Mouse (Mus musculus): ENCODE measurements around the gene H3f3a.
A peak's percentile ranks its signal among the peaks of the same experiment; 100 is the strongest.
"Not testable (repeated sequence)": the region's sequence is repeated elsewhere in the genome, so short reads cannot be mapped to it uniquely, and the experiment has no call there.

The H3f3a gene

DNA sequence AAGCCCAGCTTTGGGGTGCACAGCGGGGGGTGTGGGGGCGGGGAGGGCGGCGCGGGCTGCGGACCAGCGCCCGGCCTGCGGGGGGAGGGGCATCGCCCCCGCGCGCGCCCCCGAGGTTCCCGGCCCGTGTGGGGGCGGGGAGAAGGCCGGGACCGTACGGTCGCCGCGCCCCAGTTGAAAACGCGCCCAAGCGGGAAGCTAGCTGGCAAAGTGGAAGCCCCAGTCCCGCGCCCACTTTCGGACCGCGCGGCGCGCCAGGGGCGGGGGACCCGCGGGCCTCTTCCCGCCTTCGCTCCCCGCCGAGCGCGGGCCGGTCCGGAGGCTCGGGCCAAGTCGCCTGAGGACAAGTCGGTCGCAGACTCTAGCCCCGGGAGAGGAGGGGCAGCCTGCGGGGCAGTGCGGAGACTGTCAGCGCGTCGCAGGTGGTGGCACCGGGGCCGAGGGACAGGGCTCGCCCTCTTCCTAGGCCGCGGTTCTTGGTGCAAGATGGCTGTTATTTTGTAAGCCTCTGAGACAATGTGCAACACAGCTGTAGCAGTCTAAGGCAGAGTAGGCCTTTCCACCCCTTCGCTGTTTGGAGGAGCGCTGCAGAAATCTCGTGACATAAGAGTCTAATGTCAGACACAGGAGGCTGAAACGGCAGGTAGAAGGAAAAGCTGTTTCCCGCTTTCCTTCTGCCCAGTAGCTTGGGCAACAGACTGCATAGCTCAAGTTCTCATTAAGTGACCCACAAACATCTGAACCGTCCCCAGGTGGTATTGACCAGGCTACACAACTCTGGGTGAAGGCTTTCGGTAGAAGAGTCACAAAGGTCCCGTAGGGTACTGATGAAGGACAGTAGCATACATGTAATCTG, at the start of gene H3f3a:
TSS of gene H3f3a (minus strand) at position 59 of the 856 bp plus-strand sequence.
- peak; percentile 89 for DNase-seq (ENCODE audit: low read depth)

DNA sequence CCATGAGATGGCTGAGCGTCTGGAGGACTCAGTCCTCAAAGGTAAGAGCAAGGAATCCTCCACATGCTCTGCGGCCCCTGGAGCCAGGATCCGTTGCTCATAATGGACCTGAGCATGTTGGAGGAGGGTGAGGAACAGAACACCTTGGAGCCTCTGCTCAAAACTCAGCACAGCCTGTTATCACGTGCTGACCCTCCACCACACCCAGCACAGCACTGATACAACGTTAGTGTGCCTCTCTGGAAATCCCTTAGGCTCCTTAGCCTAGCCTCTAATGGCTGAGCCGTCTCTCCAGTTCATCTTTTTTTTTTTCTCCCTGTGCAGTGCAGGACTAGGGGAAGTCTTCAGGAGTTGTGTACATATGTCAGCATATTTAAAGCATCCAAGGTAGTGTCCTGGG, 46.3 kb upstream of the H3f3a start:
- DNase-seq (ENCODE audit: low read depth), result no peak

DNA sequence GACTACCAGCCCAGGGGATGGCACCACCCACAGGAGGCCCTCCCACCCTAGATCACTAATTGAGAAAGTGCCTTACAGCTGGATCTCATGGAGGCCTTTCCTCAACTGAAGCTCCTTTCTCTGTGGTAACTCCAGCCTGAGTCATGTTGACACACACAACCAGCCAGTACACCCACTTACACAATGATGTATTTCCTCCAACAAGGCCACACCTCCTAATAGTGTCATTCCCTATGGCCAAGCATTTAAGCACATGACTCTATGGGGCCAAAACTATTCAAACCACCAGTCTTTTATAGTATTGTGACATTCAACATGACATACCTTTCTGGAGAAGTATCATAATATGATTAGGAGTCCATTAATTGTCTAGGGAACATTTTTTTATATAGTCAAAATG, 45.0 kb upstream of the H3f3a start:
- DNase-seq (ENCODE audit: low read depth), result peak; percentile 14

DNA sequence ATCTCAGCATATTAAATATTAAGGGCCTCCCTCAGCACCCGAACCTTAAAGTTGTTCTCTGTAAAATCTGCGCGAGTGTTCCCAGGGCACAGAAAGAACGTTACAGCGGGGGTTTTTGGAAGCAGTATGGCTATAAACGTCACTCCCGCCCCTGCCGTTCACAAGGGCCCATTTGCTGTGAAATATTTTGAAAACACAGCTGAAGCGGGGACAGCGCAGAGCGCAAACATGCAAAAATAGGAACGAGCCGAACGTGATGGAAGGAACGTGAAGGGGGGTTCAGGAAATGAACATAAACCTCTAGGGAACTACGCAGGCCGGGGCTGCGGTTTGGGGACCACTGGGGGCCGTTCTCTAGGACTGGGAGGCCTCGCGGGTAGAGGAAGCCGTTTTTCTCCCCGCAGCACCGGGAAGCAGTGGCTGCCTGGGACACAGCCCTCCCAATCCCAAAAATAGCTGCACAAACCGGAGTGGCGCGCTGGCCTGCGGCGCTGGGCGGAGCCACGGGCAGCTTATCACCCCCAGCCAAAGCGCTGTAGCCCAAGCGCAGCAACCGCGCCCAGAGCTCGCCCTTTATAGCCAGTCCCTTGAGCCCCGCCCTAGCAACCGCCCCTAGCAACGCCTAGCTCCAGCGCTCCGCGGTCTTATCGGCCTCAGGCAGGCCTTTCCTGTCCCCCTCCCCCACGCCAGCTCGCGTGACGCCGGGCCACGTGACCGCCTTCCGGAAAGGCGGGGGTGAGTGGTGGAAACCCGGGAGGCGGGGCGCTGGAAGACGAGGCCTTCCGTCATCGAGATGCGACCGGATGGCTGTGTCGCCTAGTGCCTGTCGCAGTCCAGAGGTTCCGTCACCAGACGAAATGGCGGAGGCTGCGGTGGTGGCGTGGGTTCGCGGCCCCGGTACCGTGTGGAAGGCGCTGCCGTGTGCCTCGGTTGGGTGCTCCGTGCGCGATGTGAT, 36.9 kb upstream of the H3f3a start, which contains the start of gene Sde2:
TSS of gene Sde2 (plus strand) at position 812 of the 955 bp plus-strand sequence.
- DNase-seq (ENCODE audit: low read depth), result peak; percentile 100

GRCm38 (mm10) chr1:180849701-180850301, 36.1 kb upstream of the H3f3a start:
- DNase-seq (ENCODE audit: low read depth), result peak; percentile 64

DNA sequence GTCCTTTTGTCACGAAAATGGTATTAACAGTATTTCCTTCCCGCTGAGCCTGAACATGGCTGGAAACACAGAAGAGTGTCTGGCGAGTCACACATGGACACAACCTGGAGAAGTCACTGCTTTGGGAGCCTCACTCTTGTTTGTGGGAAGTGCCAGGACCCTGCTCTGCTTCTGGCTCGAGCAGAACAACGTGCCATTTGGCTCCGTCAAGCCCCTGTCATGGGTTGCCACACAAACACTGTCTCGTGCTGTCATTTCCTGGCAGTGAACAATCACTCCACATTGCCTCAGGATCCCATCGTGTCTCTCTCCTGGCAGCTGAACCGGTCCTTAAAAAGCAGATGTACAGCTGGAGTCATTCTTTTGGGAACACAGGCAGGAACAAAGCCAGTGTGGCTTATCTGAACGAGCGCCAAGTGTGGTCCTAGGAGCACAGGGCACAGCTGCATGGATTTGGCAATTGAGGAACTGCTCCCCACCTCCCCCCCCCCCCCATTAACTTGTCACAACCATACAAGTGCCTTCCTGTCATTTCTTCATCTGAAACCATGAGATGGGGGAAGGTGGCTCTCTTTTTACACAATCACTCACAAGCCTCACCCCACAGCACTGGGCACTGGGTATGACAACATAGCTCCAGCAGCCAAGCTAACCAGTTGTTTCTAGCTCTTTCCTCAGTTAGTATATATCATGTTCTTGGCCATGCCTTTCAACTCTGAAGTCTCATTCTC, 34.9 kb upstream of the H3f3a start:
- peak; percentile 64 for DNase-seq (ENCODE audit: low read depth)

- peak; percentile 90 for DNase-seq (ENCODE audit: low read depth)
Measured at GRCm38 (mm10) chr1:180848114-180848510, 34.4 kb upstream of the H3f3a start.

GRCm38 (mm10) chr1:180841561-180842300, 28.0 kb upstream of the H3f3a start:
- no peak for DNase-seq (ENCODE audit: low read depth)

GRCm38 (mm10) chr1:180839201-180839910, 25.6 kb upstream of the H3f3a start:
- peak; percentile 76 for DNase-seq (ENCODE audit: low read depth)

- DNase-seq (ENCODE audit: low read depth), result peak; percentile 86
Measured at GRCm38 (mm10) chr1:180838014-180838413, 24.3 kb upstream of the H3f3a start.

GRCm38 (mm10) chr1:180837186-180837585, 23.4 kb upstream of the H3f3a start:
- DNase-seq (ENCODE audit: low read depth), result no peak

DNA sequence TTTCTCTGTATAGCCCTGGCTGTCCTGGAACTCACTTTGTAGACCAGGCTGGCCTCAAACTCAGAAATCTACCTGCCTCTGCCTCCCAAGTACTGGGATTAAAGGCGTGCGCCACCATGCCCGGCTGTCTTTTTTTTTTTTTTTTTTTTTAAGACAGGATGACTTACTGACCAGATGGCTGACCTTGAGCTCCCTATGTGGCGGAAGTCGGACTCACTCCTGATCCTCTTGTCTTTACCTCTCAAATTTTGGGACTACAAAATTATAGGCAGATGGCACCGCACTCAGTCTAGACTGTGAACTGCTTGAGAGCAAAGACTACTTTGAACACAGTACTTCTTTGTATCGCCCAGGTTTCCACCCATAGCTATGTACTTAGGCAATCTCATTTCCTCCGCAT, 22.7 kb upstream of the H3f3a start:
- DNase-seq (ENCODE audit: low read depth), result not testable (repeated sequence)

- no peak for DNase-seq (ENCODE audit: low read depth)
Measured at GRCm38 (mm10) chr1:180835273-180836015, 21.7 kb upstream of the H3f3a start.

- peak; percentile 73 for DNase-seq (ENCODE audit: low read depth)
Measured at GRCm38 (mm10) chr1:180830588-180831346, 17.0 kb upstream of the H3f3a start.

DNA sequence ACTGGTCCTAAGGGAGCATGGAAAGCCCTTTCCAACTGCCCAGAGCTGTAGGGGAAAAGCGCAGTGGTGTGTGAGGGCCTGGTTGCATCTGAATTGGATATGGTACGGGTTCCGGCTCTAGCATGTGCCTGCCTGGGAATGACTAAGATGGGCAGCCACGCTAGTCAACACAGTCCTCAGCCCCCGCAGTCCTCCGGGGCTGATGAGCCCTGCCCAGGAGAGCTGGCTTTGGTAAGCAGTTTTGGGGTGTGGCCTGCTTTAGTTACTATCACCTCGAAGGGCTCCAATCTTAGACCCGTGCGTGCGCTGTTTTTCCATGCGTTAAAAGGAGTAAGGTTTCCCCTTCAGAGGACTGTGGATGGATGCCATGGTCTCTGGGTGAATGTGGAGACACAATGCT, 16.4 kb upstream of the H3f3a start:
- DNase-seq (ENCODE audit: low read depth), result no peak

- DNase-seq (ENCODE audit: low read depth), result no peak
Measured at GRCm38 (mm10) chr1:180829775-180830174, 16.0 kb upstream of the H3f3a start.

DNA sequence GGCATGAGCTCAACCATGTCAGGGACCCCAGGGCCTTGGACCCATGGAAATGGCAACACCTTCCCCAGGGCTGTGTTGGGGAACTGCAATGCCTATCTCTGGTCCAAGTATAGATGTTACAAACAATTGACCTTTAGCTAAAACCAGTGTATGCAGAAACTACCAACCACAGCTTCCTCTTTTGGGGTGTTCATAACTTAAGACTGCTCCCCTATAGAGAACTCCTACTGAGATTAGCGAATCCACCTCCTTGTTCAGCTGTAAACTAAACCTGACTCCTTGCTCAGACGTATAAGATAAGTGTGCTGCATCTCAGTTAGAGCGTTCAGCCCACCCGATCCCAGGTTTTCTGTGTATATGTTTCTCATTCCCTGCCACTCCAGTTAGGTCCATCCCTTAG, 12.9 kb upstream of the H3f3a start:
- DNase-seq (ENCODE audit: low read depth), result no peak

GRCm38 (mm10) chr1:180824721-180825120, 11.0 kb upstream of the H3f3a start:
- no peak for DNase-seq (ENCODE audit: low read depth)

GRCm38 (mm10) chr1:180823716-180824115, 10.0 kb upstream of the H3f3a start:
- no peak for DNase-seq (ENCODE audit: low read depth)

All from NIH3T3 (cell line).